Mouse (Mus musculus): ENCODE data around the gene H2afy2. TPM values are rescaled to one million over a fixed set of nuclear protein-coding genes. Genes with fewer than 3 reads are reported as not detected.

Gene H2afy2
- polyA plus RNA-seq, 1 experiment from 2014 or later, result 298 TPM

DNA sequence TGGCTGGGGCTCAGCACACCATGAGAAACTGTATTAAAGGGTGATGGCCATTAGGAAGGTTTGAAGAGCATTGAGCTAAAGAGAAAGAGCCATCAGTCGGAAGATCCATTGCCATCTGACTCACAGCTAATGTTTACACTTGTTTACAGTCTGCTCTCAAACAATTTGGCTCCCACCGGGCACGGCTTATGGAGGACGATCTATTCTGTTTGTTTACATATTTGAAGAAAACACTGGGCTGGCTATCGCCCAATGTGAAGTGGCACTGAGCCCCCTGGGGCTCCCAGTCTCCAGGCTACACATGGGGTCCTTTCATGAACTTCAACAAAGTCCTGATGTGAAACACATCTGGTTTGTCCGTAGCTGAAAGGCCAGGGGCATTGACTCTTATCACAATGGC, 17.1 kb downstream of the H2afy2 start:
- no peak for DNase-seq (ENCODE audit: low spot score)
- 63% methylated on average over 6 of the region's 6 CpGs for whole genome bisulfite sequencing
- peaks cover 62% of the 10 kb centered on the region for H3K36me3 ChIP-seq
- H3K27me3 ChIP-seq (ENCODE audit: low read depth, poor library complexity, severe bottlenecking), result no peaks in the 10 kb centered on the region
- H3K4me1 ChIP-seq, result peaks cover 20% of the 10 kb centered on the region
- no peak overlapping the region for H3K4me3 ChIP-seq
- H3K9me3 ChIP-seq (replicated peaks), result no peaks in the 10 kb centered on the region
- H3K27ac ChIP-seq, result no peak overlapping the region

GRCm38 (mm10) chr10:61765558-61765957, 18.4 kb downstream of the H2afy2 start:
- Histone ChIP-seq H3K36me3 (peaks cover 57% of the 10 kb centered on the region), H3K27me3 (ENCODE audit: low read depth, poor library complexity, severe bottlenecking) (no peaks in the 10 kb centered on the region), H3K4me1 (peaks cover 20% of the 10 kb centered on the region), H3K9me3 (replicated peaks) (no peaks in the 10 kb centered on the region), H3K27ac (no peak overlapping the region), H3K4me3 (no peak overlapping the region)
- WGBS, result 66% methylated on average over 5 of the region's 5 CpGs
- no peak for DNase-seq (ENCODE audit: low spot score)

DNA sequence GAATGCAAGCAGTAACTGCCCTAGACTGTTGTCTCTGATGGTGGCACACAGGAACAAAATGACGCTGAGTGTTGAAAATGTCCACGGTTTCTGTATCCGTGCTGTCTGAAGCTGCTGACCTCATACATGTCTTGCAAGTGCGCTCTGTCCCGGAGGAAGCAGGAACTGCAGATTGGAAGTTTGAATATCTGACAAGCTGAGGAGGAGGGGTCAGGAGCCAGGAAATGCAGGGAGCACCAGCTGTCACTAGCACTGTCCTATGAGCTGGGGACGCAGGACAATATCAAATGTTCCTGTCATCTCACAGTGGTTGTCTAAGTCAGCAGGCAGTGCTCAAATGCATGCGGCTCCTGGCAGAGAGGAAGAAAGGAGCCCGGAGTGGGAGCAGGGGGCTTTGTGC, 19.3 kb downstream of the H2afy2 start:
- H3K27ac ChIP-seq, result no peak overlapping the region
- no peaks in the 10 kb centered on the region for H3K27me3 ChIP-seq (ENCODE audit: low read depth, poor library complexity, severe bottlenecking)
- WGBS, result 90% methylated on average over 8 of the region's 8 CpGs
- H3K4me3 ChIP-seq, result no peak overlapping the region
- H3K9me3 ChIP-seq (replicated peaks), result no peaks in the 10 kb centered on the region
- peaks cover 22% of the 10 kb centered on the region for H3K4me1 ChIP-seq
- peaks cover 48% of the 10 kb centered on the region for H3K36me3 ChIP-seq
- no peak for DNase-seq (ENCODE audit: low spot score)

DNA sequence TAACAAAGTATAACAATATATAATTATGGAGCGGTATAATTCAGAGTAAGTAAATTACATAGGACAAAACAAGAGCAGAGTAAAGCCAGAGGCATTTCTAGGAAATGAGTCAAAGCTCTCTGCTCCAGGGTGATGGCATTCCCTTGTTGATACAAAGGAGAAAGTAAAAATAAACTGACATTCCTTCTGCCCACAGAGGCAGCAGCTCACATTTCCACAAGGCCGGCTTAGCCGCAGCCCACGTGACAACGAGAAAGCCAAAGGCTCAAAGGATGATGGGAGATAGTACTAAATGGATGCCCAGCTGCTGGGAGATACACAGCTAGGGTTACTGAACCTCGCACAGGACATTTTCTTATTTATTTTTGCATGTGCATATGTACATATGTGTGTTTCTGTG, 24.1 kb downstream of the H2afy2 start:
- DNase-seq (ENCODE audit: low spot score), result no peak
- no peak overlapping the region for H3K27ac ChIP-seq
- peaks cover 58% of the 10 kb centered on the region for H3K36me3 ChIP-seq
- 71% methylated on average over 6 of the region's 6 CpGs for WGBS
- peaks cover 6% of the 10 kb centered on the region; the same call in 1 of the 2 replicates for H3K4me1 ChIP-seq
- no peaks in the 10 kb centered on the region for H3K27me3 ChIP-seq (ENCODE audit: low read depth, poor library complexity, severe bottlenecking)
- H3K4me3 ChIP-seq, result no peak overlapping the region
- no peaks in the 10 kb centered on the region for H3K9me3 ChIP-seq (replicated peaks)

DNA sequence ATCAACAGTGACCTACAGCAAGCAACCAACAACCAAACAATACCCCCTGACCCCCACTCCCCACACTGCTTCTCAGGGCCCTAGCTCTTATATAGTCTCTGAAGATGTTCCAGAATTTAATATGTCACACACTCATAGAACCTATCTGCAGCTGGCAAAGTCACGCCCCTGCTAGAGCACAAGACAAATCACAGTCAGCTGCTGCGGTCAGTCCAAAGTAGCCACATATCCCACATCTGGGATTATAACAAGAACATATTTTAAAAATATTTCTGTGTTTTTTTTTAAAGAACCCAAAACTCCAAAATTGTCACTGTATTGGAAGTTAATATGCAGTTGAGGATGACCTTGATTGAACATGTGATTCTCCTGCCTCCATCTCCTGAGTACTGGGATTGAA, 25.0 kb downstream of the H2afy2 start:
- no peak overlapping the region for H3K27ac ChIP-seq
- 95% methylated on average over 2 of the region's 2 CpGs for WGBS

DNA sequence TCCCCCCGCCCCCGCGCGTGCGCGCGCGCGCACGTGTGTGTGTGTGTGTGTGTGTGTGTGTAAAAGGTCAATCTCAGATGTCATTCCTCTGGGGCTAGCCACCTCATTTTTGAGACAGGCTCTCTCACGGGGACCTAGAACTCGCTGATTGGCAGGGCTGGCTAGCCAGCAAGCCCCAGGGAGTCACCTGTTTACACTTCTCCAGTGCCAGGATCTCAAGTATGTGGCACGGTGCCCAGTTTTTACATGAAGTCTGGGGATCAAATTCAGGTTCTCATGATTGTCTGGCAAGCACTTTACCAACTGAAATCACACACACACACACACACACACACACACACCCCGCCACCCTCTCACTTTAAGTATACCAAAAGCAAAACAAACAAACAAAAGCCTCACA, 26.9 kb downstream of the H2afy2 start:
- DNase-seq (ENCODE audit: low spot score), result no peak
- Histone ChIP-seq H3K4me1 (peaks cover 2% of the 10 kb centered on the region; the same call in 1 of the 2 replicates), H3K9me3 (replicated peaks) (no peaks in the 10 kb centered on the region), H3K27ac (no peak overlapping the region), H3K36me3 (peaks cover 70% of the 10 kb centered on the region), H3K4me3 (no peak overlapping the region), H3K27me3 (ENCODE audit: low read depth, poor library complexity, severe bottlenecking) (no peaks in the 10 kb centered on the region)
- WGBS, result 96% methylated on average over 14 of the region's 14 CpGs

More for the DNA sequence above, 25.0 kb downstream of the H2afy2 start:
- Histone ChIP-seq H3K4me1 (peaks cover 2% of the 10 kb centered on the region; the same call in 1 of the 2 replicates), H3K9me3 (replicated peaks) (no peaks in the 10 kb centered on the region), H3K36me3 (peaks cover 59% of the 10 kb centered on the region), H3K27me3 (ENCODE audit: low read depth, poor library complexity, severe bottlenecking) (no peaks in the 10 kb centered on the region), H3K4me3 (no peak overlapping the region)
- DNase-seq (ENCODE audit: low spot score), result no peak

DNA sequence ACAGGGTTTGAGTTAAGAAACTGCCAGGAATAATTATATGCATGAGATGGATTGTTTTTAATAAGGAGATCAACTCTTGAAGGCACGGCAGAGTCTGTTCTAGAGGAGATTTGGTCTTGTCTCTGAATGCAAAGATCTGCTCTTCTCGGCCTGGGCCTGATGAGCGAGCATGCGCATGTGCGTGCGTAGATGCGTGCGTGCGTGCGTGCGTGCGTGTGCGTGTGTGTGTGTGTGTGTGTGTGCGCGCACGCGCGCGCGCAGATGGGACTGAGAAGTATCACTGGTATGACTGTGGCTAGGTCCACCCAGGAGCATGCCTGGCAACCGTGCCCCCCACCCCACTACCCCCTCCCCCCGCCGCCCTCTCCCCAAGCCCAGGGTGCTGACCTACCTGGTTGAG, 30.9 kb downstream of the H2afy2 start:
- WGBS, result 97% methylated on average over 23 of the region's 23 CpGs
- H3K4me1 ChIP-seq, result no peaks in the 10 kb centered on the region
- no peaks in the 10 kb centered on the region for H3K27me3 ChIP-seq (ENCODE audit: low read depth, poor library complexity, severe bottlenecking)
- H3K36me3 ChIP-seq, result peaks cover 98% of the 10 kb centered on the region
- H3K4me3 ChIP-seq, result no peak overlapping the region
- no peak for DNase-seq (ENCODE audit: low spot score)
- no peak overlapping the region for H3K27ac ChIP-seq
- H3K9me3 ChIP-seq (replicated peaks), result no peaks in the 10 kb centered on the region

DNA sequence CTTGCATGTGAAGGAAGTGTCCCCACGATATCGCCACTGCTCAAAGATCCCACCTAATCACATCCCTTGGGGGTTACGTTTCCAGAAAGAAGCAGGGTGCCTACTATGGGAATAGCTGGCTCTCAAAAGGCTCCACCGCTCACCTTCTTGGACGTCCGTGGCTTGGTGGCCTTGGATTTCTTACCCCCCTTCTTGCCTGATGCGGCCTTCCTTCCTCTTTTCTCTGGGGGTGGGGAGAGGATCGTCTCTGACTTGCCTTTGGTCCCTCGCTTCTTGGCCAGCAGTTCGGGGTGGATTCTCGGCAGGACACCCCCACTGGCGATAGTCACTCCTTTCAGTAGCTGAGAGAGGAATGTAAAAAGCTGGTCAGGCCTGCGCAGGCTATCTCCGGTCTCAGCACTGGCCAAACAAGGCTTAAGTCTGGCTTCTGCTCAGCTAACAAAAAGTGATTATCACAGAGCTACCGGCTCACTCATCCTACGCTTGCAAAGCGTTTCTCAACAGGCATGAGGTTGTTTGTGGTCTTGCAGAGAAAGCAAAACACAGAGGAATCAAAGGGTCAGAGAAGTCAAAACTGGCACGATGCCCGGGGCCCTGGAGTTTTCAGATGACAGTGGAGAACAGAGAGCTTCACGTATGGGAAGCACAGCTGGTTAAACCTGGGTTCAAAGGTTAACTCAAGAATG, 32.3 kb downstream of the H2afy2 start:
- H3K4me3 ChIP-seq, result no peak overlapping the region
- WGBS, result 90% methylated on average over 20 of the region's 20 CpGs
- H3K27ac ChIP-seq, result no peak overlapping the region
- no peaks in the 10 kb centered on the region for H3K9me3 ChIP-seq (replicated peaks)
- DNase-seq (ENCODE audit: low spot score), result no peak
- peaks cover 98% of the 10 kb centered on the region for H3K36me3 ChIP-seq
- H3K27me3 ChIP-seq (ENCODE audit: low read depth, poor library complexity, severe bottlenecking), result no peaks in the 10 kb centered on the region
- H3K4me1 ChIP-seq, result no peaks in the 10 kb centered on the region

- H3K27me3 ChIP-seq (ENCODE audit: low read depth, poor library complexity, severe bottlenecking), result no peaks in the 10 kb centered on the region
- 94% methylated on average over 9 of the region's 9 CpGs for WGBS
- no peak overlapping the region for H3K27ac ChIP-seq
- peaks cover 98% of the 10 kb centered on the region for H3K36me3 ChIP-seq
- DNase-seq (ENCODE audit: low spot score), result no peak
- no peaks in the 10 kb centered on the region for H3K9me3 ChIP-seq (replicated peaks)
- H3K4me3 ChIP-seq, result no peak overlapping the region
- H3K4me1 ChIP-seq, result no peaks in the 10 kb centered on the region
Observed at GRCm38 (mm10) chr10:61750014-61750413, 33.9 kb downstream of the H2afy2 start.

GRCm38 (mm10) chr10:61747302-61747701, 36.6 kb downstream of the H2afy2 start:
- Histone ChIP-seq H3K36me3 (peaks cover 98% of the 10 kb centered on the region), H3K9me3 (replicated peaks) (no peaks in the 10 kb centered on the region), H3K4me3 (no peak overlapping the region), H3K27me3 (ENCODE audit: low read depth, poor library complexity, severe bottlenecking) (no peaks in the 10 kb centered on the region), H3K4me1 (no peaks in the 10 kb centered on the region), H3K27ac (no peak overlapping the region)
- WGBS, result 93% methylated on average over 13 of the region's 13 CpGs
- no peak for DNase-seq (ENCODE audit: low spot score)

- 87% methylated on average over 4 of the region's 4 CpGs for WGBS
- peak; percentile 57 for DNase-seq (ENCODE audit: low spot score)
- no peak overlapping the region for H3K4me3 ChIP-seq
- no peaks in the 10 kb centered on the region for H3K4me1 ChIP-seq
- peaks cover 98% of the 10 kb centered on the region for H3K36me3 ChIP-seq
- no peak overlapping the region for H3K27ac ChIP-seq
- no peaks in the 10 kb centered on the region for H3K9me3 ChIP-seq (replicated peaks)
- no peaks in the 10 kb centered on the region for H3K27me3 ChIP-seq (ENCODE audit: low read depth, poor library complexity, severe bottlenecking)
Observed at GRCm38 (mm10) chr10:61745133-61745532, 38.8 kb downstream of the H2afy2 start.

- no peak for DNase-seq (ENCODE audit: low spot score)
- H3K27ac ChIP-seq, result no peak overlapping the region
- WGBS, result 94% methylated on average over 8 of the region's 8 CpGs
- H3K27me3 ChIP-seq (ENCODE audit: low read depth, poor library complexity, severe bottlenecking), result no peaks in the 10 kb centered on the region
- H3K4me1 ChIP-seq, result no peaks in the 10 kb centered on the region
- no peaks in the 10 kb centered on the region for H3K9me3 ChIP-seq (replicated peaks)
- peaks cover 100% of the 10 kb centered on the region for H3K36me3 ChIP-seq
- H3K4me3 ChIP-seq, result no peak overlapping the region
Observed at GRCm38 (mm10) chr10:61742336-61742735, 41.6 kb downstream of the H2afy2 start.

DNA sequence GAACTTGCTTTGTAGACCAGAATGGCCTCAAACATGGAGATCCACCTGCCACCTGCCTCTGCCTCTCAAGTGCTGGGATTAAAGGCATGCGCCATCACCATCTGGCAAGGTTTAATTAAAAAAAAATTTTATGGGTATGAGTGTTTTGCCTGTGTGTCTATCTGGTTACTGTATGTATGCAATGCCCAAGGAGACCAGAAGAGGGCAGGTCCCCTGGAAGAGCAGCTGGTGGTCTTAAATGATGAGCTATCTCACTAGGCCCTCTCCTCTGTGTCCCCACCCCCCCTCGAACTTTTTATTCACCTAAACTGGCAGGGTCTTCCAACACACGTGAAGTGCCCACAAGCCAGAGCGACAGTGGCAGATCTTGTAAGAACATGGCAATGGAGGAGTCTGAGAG, 42.1 kb downstream of the H2afy2 start:
- Histone ChIP-seq H3K4me3 (no peak overlapping the region), H3K9me3 (replicated peaks) (no peaks in the 10 kb centered on the region), H3K4me1 (no peaks in the 10 kb centered on the region), H3K27me3 (ENCODE audit: low read depth, poor library complexity, severe bottlenecking) (no peaks in the 10 kb centered on the region), H3K27ac (no peak overlapping the region), H3K36me3 (peaks cover 100% of the 10 kb centered on the region)
- WGBS, result 88% methylated on average over 4 of the region's 4 CpGs
- DNase-seq (ENCODE audit: low spot score), result no peak

- no peaks in the 10 kb centered on the region for H3K4me1 ChIP-seq
- no peak for DNase-seq (ENCODE audit: low spot score)
- H3K27me3 ChIP-seq (ENCODE audit: low read depth, poor library complexity, severe bottlenecking), result no peaks in the 10 kb centered on the region
- 91% methylated on average over 1 of the region's 1 CpGs for WGBS
- peaks cover 95% of the 10 kb centered on the region for H3K36me3 ChIP-seq
- no peak overlapping the region for H3K27ac ChIP-seq
- H3K9me3 ChIP-seq (replicated peaks), result no peaks in the 10 kb centered on the region
- no peak overlapping the region for H3K4me3 ChIP-seq
Observed at GRCm38 (mm10) chr10:61741306-61741705, 42.6 kb downstream of the H2afy2 start.
